Mouse (Mus musculus) heart, adult 18-20 months (tissue): Measurements from ENCODE around the gene Gm17349. TPM values are rescaled to one million over a fixed set of nuclear protein-coding genes. Genes with fewer than 3 reads are reported as not detected.

Experiments used
- DNase-seq, 2 experiments: peaks; one replicate each; pipeline ENCODE4 v3.0.0; 2021 to 2022; ENCODE audit warnings: mixed read lengths in 1 of 2
- total RNA-seq, 2 experiments: library from RNA; stranded (reverse); gene quantifications; 2 replicates each; pipeline ENCODE4 v1.2.3; 2021

The Gm17349 gene
- total RNA-seq, 2 experiments from 2014 or later, result 2.4 to 4.3 TPM

GRCm38 (mm10) chr15:99661121-99661830 lies 44.0 kb downstream of the Gm17349 start:
- no peak for DNase-seq

- no peak for DNase-seq
Measured at GRCm38 (mm10) chr15:99658437-99658836, 46.9 kb downstream of the Gm17349 start.

- DNase-seq, result no peak
Measured at GRCm38 (mm10) chr15:99655956-99656355, 49.3 kb downstream of the Gm17349 start.

GRCm38 (mm10) chr15:99653876-99654275 lies 51.4 kb downstream of the Gm17349 start:
- DNase-seq, result no peak

- DNase-seq, result no peak
Measured at GRCm38 (mm10) chr15:99653291-99653690, 52.0 kb downstream of the Gm17349 start.

Other genes starting within 250 kb of the Gm17349 start
- 1 to 10 TPM; 2.5 to 3.8 TPM for gene Nckap5l, start 247.7 kb downstream of the Gm17349 start, total RNA-seq
- 1 to 10 TPM; 3.7 to 3.9 TPM for gene Bcdin3d, start 230.8 kb downstream of the Gm17349 start, total RNA-seq
- gene Faim2, start 177.3 kb downstream of the Gm17349 start, total RNA-seq, result under 1 TPM; 0.22 to 0.28 TPM
- not detected for gene Aqp2, start 126.4 kb downstream of the Gm17349 start, total RNA-seq
- 1 to 10 TPM in 1 of 2 experiments, under 1 TPM in 1; 0.30 to 2.5 TPM for gene Aqp5, start 114.7 kb downstream of the Gm17349 start, total RNA-seq
- under 1 TPM in 1 of 2 experiments, not detected in 1; 0.25 TPM for gene Aqp6, start 104.1 kb downstream of the Gm17349 start, total RNA-seq
- 1 to 10 TPM in 1 of 2 experiments, under 1 TPM in 1; 0.82 to 1.6 TPM for gene Racgap1, start 53.8 kb downstream of the Gm17349 start, total RNA-seq
- gene Asic1, start 35.1 kb downstream of the Gm17349 start, total RNA-seq, result under 1 TPM in 1 of 2 experiments, not detected in 1; 0.49 TPM
- gene Smarcd1, start 3.4 kb downstream of the Gm17349 start, total RNA-seq, result 10 to 100 TPM; 18.6 to 19.0 TPM
- 100 to 1,000 TPM in 1 of 2 experiments, 10 to 100 TPM in 1; 53.9 to 160 TPM for gene Gpd1, start 12.0 kb upstream of the Gm17349 start, total RNA-seq
- gene Cox14, start 20.1 kb upstream of the Gm17349 start, total RNA-seq, result 100 to 1,000 TPM; 238 to 271 TPM
- gene Cers5, start 67.4 kb upstream of the Gm17349 start, total RNA-seq, result 10 to 100 TPM; 16.6 to 19.9 TPM
- gene Lima1, start 170.0 kb upstream of the Gm17349 start, total RNA-seq, result 10 to 100 TPM; 14.3 to 16.1 TPM